Mouse (Mus musculus): ENCODE measurements around the gene Hmgcl. TPM values are rescaled to one million over a fixed set of nuclear protein-coding genes. Genes with fewer than 3 reads are reported as not detected.

The Hmgcl gene
- polyA plus RNA-seq, 1 experiment from 2014 or later, result 97.1 TPM

DNA sequence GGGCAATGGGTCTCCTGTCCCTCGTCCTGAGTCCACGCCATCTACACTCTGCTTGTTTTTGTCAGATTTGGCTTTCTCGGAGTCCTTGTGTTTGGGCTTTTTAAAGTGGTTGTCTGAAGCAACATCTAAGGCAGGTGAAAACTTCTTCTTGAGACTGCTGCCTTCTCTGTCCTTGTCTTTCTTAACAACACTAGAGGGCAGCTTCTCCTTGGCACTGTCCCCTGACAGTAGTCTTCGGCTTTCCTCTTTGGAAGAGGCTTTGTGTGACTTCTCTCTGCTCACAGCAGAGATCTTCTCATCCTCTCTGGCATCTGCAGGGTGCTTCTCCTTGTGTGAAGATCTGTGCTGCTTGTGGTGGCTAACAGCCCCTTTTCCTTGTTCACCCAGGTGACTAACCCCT is 64.3 kb downstream of the Hmgcl start:
- H3K9ac ChIP-seq (ENCODE audit: low read depth, low read length), result no peak overlapping the region
- DNase-seq (ENCODE audit: low spot score), result no peak
- H3K4me1 ChIP-seq (replicated peaks; ENCODE audit: control insufficient read depth, insufficient read depth, low read length), result no peaks in the 10 kb centered on the region
- H3K27ac ChIP-seq (ENCODE audit: low read depth, low read length), result no peak overlapping the region
- H3K27me3 ChIP-seq (replicated peaks; ENCODE audit: control insufficient read depth, insufficient read depth, low read length), result no peaks in the 10 kb centered on the region
- H3K4me2 ChIP-seq, result no peak overlapping the region
- ATAC-seq (replicated peaks; ENCODE audit: low FRiP score), result no peak
- peaks cover 54% of the 10 kb centered on the region for H3K36me3 ChIP-seq (ENCODE audit: control insufficient read depth, insufficient read depth, low read length)
- H3K9me3 ChIP-seq (ENCODE audit: control insufficient read depth, low read length), result no peaks in the 10 kb centered on the region
- 92% methylated on average over 4 of the region's 4 CpGs for WGBS
- H3K4me3 ChIP-seq (ENCODE audit: low read depth, low read length), result no peak overlapping the region

Other genes with a start within 250 kb of the Hmgcl start
- gene Il22ra1, start 218.3 kb upstream of the Hmgcl start, polyA plus RNA-seq (2014; fragmentation: Nextera tagmentation; extraction: Ambion mirVana), result 0.10 and 0.49 TPM in 2 replicates
- gene Myom3, start 186.7 kb upstream of the Hmgcl start, polyA plus RNA-seq (2014; fragmentation: Nextera tagmentation; extraction: Ambion mirVana), result 0.11 TPM in 1 of 2 replicates, not detected in the other
- 233 and 249 TPM in 2 replicates for gene Srsf10, start 90.7 kb upstream of the Hmgcl start, polyA plus RNA-seq (2014; fragmentation: Nextera tagmentation; extraction: Ambion mirVana)
- gene Pnrc2, start 72.6 kb upstream of the Hmgcl start, polyA plus RNA-seq (2014; fragmentation: Nextera tagmentation; extraction: Ambion mirVana), result 133 and 147 TPM in 2 replicates
- gene Cnr2, start 51.1 kb upstream of the Hmgcl start, polyA plus RNA-seq (2014; fragmentation: Nextera tagmentation; extraction: Ambion mirVana), result 6.3 and 7.1 TPM in 2 replicates
- gene Fuca1, start 25.7 kb upstream of the Hmgcl start, polyA plus RNA-seq (2014; fragmentation: Nextera tagmentation; extraction: Ambion mirVana), result 39.6 and 47.7 TPM in 2 replicates
- gene Gale, start 17.3 kb downstream of the Hmgcl start, polyA plus RNA-seq (2014; fragmentation: Nextera tagmentation; extraction: Ambion mirVana), result 47.7 and 49.8 TPM in 2 replicates
- 104 and 106 TPM in 2 replicates for gene Lypla2, start 26.2 kb downstream of the Hmgcl start, polyA plus RNA-seq (2014; fragmentation: Nextera tagmentation; extraction: Ambion mirVana)
- gene Pithd1, start 40.8 kb downstream of the Hmgcl start, polyA plus RNA-seq (2014; fragmentation: Nextera tagmentation; extraction: Ambion mirVana), result 96.9 and 106 TPM in 2 replicates
- 48.6 and 51.6 TPM in 2 replicates for gene Eloa, start 75.3 kb downstream of the Hmgcl start, polyA plus RNA-seq (2014; fragmentation: Nextera tagmentation; extraction: Ambion mirVana)
- 567 and 611 TPM in 2 replicates for gene Rpl11, start 107.0 kb downstream of the Hmgcl start, polyA plus RNA-seq (2014; fragmentation: Nextera tagmentation; extraction: Ambion mirVana)
- gene Id3, start 197.0 kb downstream of the Hmgcl start, polyA plus RNA-seq (2014; fragmentation: Nextera tagmentation; extraction: Ambion mirVana), result 191 and 200 TPM in 2 replicates
- 9.0 and 9.2 TPM in 2 replicates for gene E2f2, start 225.9 kb downstream of the Hmgcl start, polyA plus RNA-seq (2014; fragmentation: Nextera tagmentation; extraction: Ambion mirVana)